Mouse (Mus musculus): Measurements from ENCODE around the gene Gm9821. TPM values are rescaled to one million over a fixed set of nuclear protein-coding genes. Genes with fewer than 3 reads are reported as not detected.

The Gm9821 gene
- polyA plus RNA-seq, 1 experiment from 2014 or later: 0.37 TPM

DNA sequence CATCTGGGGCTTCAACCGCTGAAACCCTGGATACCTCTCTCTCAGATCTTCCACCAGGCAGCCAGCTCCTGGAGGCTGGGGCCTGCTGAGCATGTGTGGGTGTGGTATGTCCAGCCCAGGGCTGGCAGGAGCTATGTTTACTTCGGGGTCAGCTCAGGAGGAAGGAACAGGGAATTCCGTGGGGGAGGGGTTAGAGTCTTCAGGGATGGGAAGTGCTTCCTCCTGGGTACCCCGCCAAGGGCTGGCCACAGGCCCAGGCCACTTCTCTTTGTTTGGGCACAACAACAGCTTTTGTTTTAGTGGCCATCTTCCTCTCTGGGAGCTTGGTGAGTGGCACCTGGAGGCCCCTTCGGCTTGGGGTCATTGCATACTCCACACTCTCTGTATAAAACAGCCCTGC lies 8.3 kb downstream of the Gm9821 start:
- H3K27ac ChIP-seq (replicated peaks): no peak overlapping the region
- WGBS: 34% methylated on average over 5 of the region's 5 CpGs
- H3K4me1 ChIP-seq: peaks cover 29% of the 10 kb centered on the region

DNA sequence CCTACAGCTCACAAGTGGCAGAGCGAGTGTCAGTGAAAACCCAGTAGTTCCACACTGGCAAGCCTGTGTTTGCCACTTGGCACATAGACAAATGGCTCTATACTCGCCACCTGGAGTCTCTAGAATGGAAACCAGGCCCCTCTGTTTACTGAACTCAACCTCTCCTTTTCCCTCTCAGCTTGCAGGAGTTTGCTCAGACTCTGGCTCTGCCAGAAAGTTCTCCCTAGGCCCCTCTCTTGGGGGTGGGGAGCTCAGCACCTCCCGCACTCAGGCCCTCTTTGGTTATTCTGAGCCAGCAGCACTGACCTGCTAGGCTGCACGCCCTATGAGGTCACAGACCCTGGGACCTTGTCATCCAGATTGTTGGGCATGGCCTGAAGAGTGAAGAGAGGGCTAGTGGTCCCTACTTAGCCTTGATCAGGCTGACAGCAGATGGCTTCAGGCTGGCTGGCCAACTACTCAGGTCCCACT lies 9.7 kb downstream of the Gm9821 start:
- no peak overlapping the region for H3K4me2 ChIP-seq (replicated peaks)
- no peak overlapping the region for H3K9ac ChIP-seq (replicated peaks)
- H3K36me3 ChIP-seq: no peaks in the 10 kb centered on the region
- H3K4me1 ChIP-seq: peaks cover 21% of the 10 kb centered on the region
- H3K27ac ChIP-seq (replicated peaks): no peak overlapping the region
- H3K27me3 ChIP-seq: no peaks in the 10 kb centered on the region
- ATAC-seq (ENCODE audit: low FRiP score, low read depth): no peak
- H3K4me3 ChIP-seq: no peak overlapping the region
- 94% methylated on average over 4 of the region's 4 CpGs for WGBS
- H3K9me3 ChIP-seq: no peaks in the 10 kb centered on the region

More for the DNA sequence above, 8.3 kb downstream of the Gm9821 start:
- no peaks in the 10 kb centered on the region for H3K9me3 ChIP-seq
- H3K4me3 ChIP-seq: no peak overlapping the region
- H3K36me3 ChIP-seq: no peaks in the 10 kb centered on the region
- H3K9ac ChIP-seq (replicated peaks): no peak overlapping the region
- H3K4me2 ChIP-seq (replicated peaks): no peak overlapping the region
- H3K27me3 ChIP-seq: no peaks in the 10 kb centered on the region
- ATAC-seq (ENCODE audit: low FRiP score, low read depth): no peak

DNA sequence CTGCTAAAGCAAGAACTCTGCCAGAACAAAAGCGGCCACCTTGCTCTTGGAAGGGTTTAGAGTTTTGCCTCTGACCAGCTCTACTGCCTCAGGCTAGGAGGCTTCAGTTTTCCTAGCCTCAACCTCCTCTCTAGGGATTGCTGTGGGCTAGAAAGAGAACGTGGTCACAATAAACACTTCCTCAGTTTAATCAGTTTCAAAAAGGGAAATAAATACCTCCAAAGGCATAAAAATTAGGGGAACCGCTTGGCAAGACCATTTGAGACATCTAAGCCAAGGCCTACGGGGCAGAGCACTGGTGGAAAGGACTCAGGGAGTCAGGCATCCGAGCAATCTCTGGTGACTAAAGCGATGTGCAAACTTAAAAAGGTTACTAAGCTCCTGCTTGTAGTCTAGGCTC lies 10.4 kb downstream of the Gm9821 start:
- WGBS: 86% methylated on average over 6 of the region's 6 CpGs
- Histone ChIP-seq H3K9me3 (no peaks in the 10 kb centered on the region), H3K4me3 (no peak overlapping the region), H3K27ac (replicated peaks) (no peak overlapping the region), H3K4me2 (replicated peaks) (no peak overlapping the region), H3K9ac (replicated peaks) (no peak overlapping the region), H3K36me3 (no peaks in the 10 kb centered on the region), H3K4me1 (peaks cover 15% of the 10 kb centered on the region; the same call in 1 of the 2 replicates), H3K27me3 (no peaks in the 10 kb centered on the region)
- ATAC-seq (ENCODE audit: low FRiP score, low read depth): no peak

DNA sequence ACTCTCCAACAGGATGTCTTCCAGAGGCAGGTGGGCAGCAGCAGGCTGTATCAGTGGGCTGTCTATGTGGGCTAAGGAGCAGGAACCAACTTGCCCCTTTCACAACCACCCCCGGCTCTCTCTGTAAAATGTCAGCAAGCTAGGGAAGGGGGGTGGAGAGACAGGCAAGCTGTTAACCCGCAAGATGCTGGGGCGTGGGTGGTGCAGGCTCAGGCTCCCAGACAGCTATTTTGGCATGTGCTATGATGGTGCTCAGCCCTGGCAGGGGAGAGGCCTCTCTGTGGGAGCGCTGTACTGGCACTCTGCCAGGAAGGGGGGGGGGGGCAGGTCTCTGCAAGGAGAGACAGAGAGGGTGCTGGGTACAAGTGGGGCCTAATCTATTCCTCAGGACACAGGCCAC lies 11.6 kb downstream of the Gm9821 start:
- Histone ChIP-seq H3K9me3 (no peaks in the 10 kb centered on the region), H3K4me1 (peaks cover 20% of the 10 kb centered on the region), H3K4me3 (no peak overlapping the region), H3K36me3 (no peaks in the 10 kb centered on the region), H3K27ac (replicated peaks) (no peak overlapping the region), H3K27me3 (no peaks in the 10 kb centered on the region), H3K9ac (replicated peaks) (no peak overlapping the region; the same call in 1 of the 2 replicates), H3K4me2 (replicated peaks) (no peak overlapping the region)
- 75% methylated on average over 4 of the region's 4 CpGs for WGBS
- peak; percentile 31; the same call in 1 of the 2 replicates for ATAC-seq (ENCODE audit: low FRiP score, low read depth)

DNA sequence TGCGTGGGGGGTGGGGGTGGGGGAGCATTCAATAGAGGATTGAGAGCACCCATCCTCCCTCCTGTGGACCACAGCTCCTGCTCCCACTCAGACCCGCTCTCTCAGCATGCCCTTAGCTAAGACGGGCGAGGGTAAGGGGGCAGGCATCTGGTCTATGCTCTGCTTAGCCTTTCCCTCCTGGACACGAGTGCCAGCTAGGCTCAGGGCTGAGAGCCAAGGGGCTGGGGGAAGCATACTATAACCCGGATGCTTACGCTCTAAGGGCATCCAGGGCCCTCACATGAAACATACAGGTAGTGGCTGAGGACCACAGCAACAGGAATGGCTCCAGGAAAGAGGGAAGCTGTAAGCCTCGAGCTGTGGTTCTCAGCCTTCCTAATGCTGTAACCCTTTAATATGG lies 12.5 kb downstream of the Gm9821 start:
- H3K4me3 ChIP-seq: no peak overlapping the region
- no peaks in the 10 kb centered on the region for H3K36me3 ChIP-seq
- no peak for ATAC-seq (ENCODE audit: low FRiP score, low read depth)
- H3K4me2 ChIP-seq (replicated peaks): no peak overlapping the region
- no peak overlapping the region for H3K27ac ChIP-seq (replicated peaks)
- no peaks in the 10 kb centered on the region for H3K9me3 ChIP-seq
- no peak overlapping the region for H3K9ac ChIP-seq (replicated peaks)
- 91% methylated on average over 8 of the region's 8 CpGs for WGBS
- no peaks in the 10 kb centered on the region for H3K27me3 ChIP-seq
- H3K4me1 ChIP-seq: peaks cover 29% of the 10 kb centered on the region

DNA sequence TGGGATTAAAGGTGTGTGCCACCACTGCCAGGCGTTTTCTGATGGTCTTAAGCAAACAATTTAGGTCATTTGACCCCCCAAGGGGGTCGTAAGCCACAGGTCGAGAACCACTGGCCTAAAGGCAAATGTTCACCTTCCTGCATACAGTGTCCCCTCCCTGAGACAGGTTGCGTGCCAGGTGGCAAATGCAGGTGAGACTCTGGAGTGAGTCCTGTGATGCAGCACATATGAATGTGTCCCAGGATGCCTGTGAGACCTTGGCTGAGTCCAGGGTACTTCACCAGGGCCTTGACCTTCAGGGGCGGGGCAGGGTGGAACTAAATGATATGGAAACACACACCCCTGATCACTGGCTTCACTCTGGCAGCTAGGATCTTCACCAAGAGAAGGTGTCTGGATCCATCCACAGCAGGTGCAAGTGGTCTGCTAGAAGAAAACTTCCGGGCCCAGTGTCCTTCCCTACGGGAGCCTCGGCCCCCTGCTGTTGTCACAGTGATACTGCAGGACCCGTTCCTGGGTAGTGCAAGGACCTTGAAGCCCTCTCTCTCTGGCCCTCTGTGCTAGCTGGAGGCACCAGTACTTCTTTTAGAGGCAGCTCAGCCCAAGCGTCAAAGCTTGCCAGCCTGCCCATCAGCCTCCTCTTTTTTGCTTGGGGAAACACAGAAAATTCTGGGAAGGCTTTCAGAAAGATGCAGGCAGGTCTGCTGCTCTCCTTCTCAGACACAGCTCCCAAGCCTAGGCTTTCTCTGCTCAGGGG lies 13.4 kb downstream of the Gm9821 start:
- WGBS: 56% methylated on average over 10 of the region's 10 CpGs
- ATAC-seq (ENCODE audit: low FRiP score, low read depth): no peak

DNA sequence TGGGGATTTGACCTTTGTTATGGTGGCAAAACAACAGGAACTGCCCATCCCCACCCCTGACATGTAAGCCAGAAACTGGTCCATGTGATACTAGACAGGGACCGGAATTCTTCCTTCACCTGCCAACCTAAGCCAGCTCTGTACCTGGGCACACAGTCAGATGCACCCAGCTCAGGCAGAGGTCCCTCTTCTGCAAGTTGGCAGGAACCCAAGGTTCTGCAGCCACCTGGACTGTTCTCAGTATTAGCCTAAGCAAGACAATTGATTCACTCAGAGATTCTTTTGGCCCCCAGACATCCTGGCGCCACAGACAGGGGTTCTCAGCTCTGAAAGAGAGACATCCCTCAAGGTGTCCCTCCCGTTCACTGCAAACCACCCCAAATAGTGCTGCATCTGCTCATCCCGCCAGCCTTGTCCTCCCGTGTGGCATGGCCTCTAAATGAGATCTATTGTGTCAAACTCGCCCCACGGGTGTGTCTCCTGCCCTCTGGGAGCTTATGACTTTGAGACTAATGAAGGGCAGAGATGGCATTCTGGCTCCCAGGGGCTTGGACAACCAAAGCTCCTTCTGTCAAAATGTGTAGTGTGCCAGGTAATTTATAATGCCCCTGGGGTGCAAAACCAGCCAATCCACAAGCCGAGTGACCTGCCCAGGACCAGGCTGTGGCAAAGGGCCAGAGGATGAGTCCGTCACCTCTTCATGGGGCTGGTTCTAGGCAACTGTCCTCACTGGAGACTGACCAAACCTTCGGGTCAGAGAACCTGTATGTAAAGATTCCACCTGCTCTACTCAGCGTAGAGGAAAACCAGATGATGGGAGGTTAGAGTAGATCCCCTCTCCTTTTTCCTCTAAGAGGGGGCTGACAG lies 14.3 kb downstream of the Gm9821 start:
- Histone ChIP-seq H3K4me1 (peaks cover 29% of the 10 kb centered on the region), H3K4me3 (no peak overlapping the region), H3K36me3 (no peaks in the 10 kb centered on the region), H3K4me2 (replicated peaks) (no peak overlapping the region), H3K9me3 (no peaks in the 10 kb centered on the region), H3K9ac (replicated peaks) (no peak overlapping the region), H3K27ac (replicated peaks) (no peak overlapping the region), H3K27me3 (peaks cover 5% of the 10 kb centered on the region)
- WGBS: 87% methylated on average over 11 of the region's 11 CpGs
- ATAC-seq (ENCODE audit: low FRiP score, low read depth): no peak

More for the DNA sequence above, 13.4 kb downstream of the Gm9821 start:
- H3K36me3 ChIP-seq: no peaks in the 10 kb centered on the region
- peaks cover 29% of the 10 kb centered on the region for H3K4me1 ChIP-seq
- no peaks in the 10 kb centered on the region for H3K9me3 ChIP-seq
- H3K27ac ChIP-seq (replicated peaks): no peak overlapping the region
- H3K4me3 ChIP-seq: no peak overlapping the region
- no peaks in the 10 kb centered on the region; the same call in 1 of the 2 replicates for H3K27me3 ChIP-seq
- H3K4me2 ChIP-seq (replicated peaks): no peak overlapping the region
- H3K9ac ChIP-seq (replicated peaks): no peak overlapping the region

DNA sequence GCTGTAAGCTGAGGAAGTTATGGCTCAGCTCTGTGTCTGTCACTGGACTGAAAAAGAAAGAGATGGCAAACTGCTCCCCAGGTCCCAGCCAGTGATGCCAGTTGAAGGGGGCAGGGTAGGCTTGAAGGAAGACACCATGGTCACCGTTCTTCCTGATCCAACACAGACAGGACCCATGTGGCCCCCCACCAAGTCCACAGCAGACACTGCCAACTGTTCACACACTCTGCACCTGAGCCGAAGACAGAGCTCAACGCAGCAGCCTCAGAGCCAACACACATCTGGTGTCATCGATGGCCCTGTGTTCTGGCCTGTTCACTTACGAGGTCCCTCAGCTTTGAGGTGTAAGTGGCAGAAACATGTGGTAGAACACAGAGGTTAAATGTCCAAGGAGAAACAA lies 15.0 kb downstream of the Gm9821 start:
- Histone ChIP-seq H3K27ac (replicated peaks) (no peak overlapping the region), H3K9me3 (no peaks in the 10 kb centered on the region), H3K9ac (replicated peaks) (no peak overlapping the region), H3K4me2 (replicated peaks) (no peak overlapping the region), H3K36me3 (no peaks in the 10 kb centered on the region), H3K27me3 (peaks cover 11% of the 10 kb centered on the region), H3K4me1 (peaks cover 31% of the 10 kb centered on the region), H3K4me3 (no peak overlapping the region)
- WGBS: 92% methylated on average over 5 of the region's 5 CpGs
- ATAC-seq (ENCODE audit: low FRiP score, low read depth): no peak

DNA sequence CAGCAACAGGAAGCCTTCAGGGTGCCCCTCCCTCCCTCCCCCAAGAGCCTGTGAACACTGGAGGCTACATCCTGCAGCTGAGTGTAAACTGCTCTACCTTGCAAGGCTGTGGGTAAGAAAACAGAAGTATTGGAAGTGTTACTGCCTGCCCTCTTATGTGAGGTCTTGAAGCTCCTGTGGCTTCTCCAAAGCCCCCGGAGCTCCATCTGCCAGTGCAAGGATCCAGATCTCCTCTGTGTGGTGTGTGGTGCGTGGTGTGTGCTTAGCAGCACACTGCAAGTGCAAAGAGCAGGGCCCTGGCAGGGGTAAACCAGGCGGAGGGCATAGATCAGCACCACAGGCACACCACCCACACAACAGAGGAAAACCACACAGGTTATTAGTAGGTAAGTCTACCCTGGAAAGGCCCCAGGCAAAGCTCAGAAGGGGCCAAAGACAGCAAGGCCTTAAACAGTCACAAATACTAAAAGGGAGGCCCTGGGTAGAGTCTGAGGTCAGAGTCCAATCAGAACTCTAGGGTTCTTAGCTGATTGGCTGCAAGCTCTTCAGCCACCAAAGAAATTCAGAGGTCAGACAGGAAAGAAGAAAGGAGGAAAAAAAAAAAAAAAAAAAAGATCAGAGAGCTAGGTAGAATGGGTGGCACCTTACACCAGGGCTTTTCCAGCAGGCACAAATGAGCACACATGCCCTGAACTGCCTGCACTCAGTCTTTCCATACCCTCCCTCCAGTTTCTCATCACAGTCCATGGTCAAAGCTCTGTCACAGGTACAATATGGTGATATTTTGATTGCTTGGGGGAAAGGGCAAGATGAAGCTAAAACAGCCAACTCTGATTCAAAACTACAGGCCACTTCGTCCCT lies 16.6 kb downstream of the Gm9821 start:
- no peak for ATAC-seq (ENCODE audit: low FRiP score, low read depth)
- Histone ChIP-seq H3K36me3 (no peaks in the 10 kb centered on the region), H3K27ac (replicated peaks) (no peak overlapping the region), H3K9me3 (no peaks in the 10 kb centered on the region), H3K4me2 (replicated peaks) (peak overlapping the region; percentile 92), H3K4me3 (peak overlapping the region; percentile 87), H3K9ac (replicated peaks) (0 out of 2 replicates have a peak overlapping the region, but pooled peaks have one; percentile 86), H3K27me3 (peaks cover 24% of the 10 kb centered on the region), H3K4me1 (peaks cover 28% of the 10 kb centered on the region)
- WGBS: 59% methylated on average over 4 of the region's 4 CpGs

DNA sequence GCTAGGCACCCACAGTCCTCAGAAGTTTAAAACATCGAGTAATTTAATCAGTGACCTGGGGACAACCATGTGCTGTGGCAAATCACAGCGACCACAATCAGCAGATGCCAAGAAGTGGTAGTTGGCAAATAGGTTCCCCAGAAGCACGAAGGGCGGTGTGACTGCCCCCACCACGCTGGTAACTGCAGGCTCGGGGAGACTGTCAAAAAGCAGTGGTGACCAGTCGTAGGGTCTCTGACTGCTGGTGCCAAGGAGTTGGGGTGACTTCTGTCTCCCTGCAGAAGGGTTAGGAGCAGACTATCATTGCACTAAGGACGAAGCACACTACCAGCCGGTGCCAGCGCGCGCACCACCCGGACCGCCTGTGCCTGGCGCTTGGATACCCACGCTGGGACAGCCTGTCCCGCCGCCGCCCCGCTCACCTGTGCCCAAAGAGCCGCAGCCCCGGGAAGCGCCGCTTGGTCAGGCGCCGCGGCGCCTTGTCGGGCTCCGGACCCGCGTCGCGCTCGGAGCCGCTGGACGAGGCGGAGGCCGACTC lies 17.4 kb downstream of the Gm9821 start:
- H3K4me3 ChIP-seq: peak overlapping the region; percentile 87
- peaks cover 26% of the 10 kb centered on the region for H3K27me3 ChIP-seq
- peak overlapping the region; percentile 92 for H3K4me2 ChIP-seq (replicated peaks)
- peaks cover 23% of the 10 kb centered on the region for H3K4me1 ChIP-seq
- WGBS: 1% methylated on average over 36 of the region's 39 CpGs
- peak overlapping the region; percentile 77 for H3K27ac ChIP-seq (replicated peaks)
- no peaks in the 10 kb centered on the region for H3K9me3 ChIP-seq
- no peak; the same call in 1 of the 2 replicates for ATAC-seq (ENCODE audit: low FRiP score, low read depth)
- H3K9ac ChIP-seq (replicated peaks): peak overlapping the region; percentile 86
- H3K36me3 ChIP-seq: no peaks in the 10 kb centered on the region

DNA sequence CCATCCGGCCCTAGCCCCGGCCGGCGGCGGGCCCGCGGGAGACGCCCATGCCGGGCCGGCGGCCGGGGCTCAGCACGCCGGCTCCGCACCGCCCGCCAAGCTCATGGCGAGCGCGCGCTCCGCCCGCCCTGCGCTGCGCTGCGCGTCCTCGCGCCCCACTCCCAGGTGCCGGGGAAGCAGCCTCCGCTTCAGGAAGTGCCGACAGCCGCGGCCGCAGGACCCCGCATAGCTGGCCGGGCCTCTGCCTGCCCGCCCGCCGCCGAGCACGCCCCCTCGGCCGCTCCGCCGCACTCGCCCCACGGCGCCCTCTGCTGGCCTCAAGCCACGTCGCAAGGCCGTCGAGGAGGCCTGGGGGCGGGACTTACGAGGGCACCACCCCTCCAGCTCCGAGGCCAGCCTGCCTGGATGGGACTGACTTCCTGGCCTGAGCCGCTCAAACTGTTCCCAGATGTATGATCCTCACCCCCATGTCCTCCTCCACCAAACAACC lies 18.0 kb downstream of the Gm9821 start:
- ATAC-seq (ENCODE audit: low FRiP score, low read depth): peak; percentile 93
- Histone ChIP-seq H3K4me1 (peaks cover 23% of the 10 kb centered on the region), H3K36me3 (no peaks in the 10 kb centered on the region), H3K9ac (replicated peaks) (peak overlapping the region; percentile 86), H3K4me2 (replicated peaks) (peak overlapping the region; percentile 92), H3K27ac (replicated peaks) (peak overlapping the region; percentile 77), H3K4me3 (peak overlapping the region; percentile 87), H3K27me3 (peaks cover 26% of the 10 kb centered on the region), H3K9me3 (no peaks in the 10 kb centered on the region)
- under 1% methylated on average over 45 of the region's 57 CpGs for WGBS

All from midbrain, embryonic 12.5 days (tissue).